Mouse (Mus musculus) liver, postnatal 0 days (tissue): ENCODE results near the gene Notch4.

Experiments
- CTCF ChIP-seq: sonication (generic); IDR thresholded peaks from 2 replicates; pipeline ENCODE4 v1.5.1; 2016; ENCODE audit warnings: antibody characterized with exemption, low read depth
- EP300 ChIP-seq: IDR thresholded peaks from 2 replicates; pipeline ENCODE4 v1.6.1; 2016; ENCODE audit warnings: antibody characterized with exemption, low read depth, mild to moderate bottlenecking

DNA sequence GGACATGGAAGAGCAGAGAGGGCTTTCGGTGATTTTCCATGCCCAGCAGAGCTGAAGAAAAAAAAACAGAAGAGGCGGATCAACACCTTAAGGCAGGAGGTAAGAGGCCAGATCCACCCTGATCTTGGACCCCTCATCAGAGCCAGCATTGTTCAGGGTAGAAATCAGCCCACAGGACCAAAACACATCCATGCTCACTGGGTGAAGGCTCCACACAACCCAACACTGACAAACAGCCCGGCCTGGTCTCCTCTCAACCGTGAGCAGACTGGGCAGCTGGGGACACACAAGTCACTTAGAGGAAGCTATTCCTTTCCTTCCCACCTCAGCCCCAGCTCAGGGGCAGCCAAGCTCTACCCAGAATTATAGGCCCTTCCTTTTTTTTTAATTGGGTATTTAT lies 16.5 kb upstream of the Notch4 start:
- no peak for TF ChIP-seq CTCF
- TF ChIP-seq EP300 = no peak
